Mouse (Mus musculus): Measurements from ENCODE around the gene Bmper. TPM values are rescaled to one million over a fixed set of nuclear protein-coding genes. Genes with fewer than 3 reads are reported as not detected.

Bmper gene
- total RNA-seq, 2 experiments from 2014 or later = 3.5 to 4.3 TPM

GRCm38 (mm10) chr9:23293574-23293973 lies 70.7 kb downstream of the Bmper start:
- intact Hi-C loops (cut with DNase I) = no loop called here
- no peak for DNase-seq

- DNase-seq = no peak
- intact Hi-C loops (cut with DNase I) = no loop called here
Measured at GRCm38 (mm10) chr9:23295569-23295968, 72.7 kb downstream of the Bmper start.

- intact Hi-C loops (cut with DNase I) = no loop called here
Measured at GRCm38 (mm10) chr9:23297491-23298170, 74.8 kb downstream of the Bmper start.

GRCm38 (mm10) chr9:23300376-23300775 lies 77.5 kb downstream of the Bmper start:
- peak; percentile 50 to 56 for DNase-seq
- intact Hi-C loops (cut with DNase I) = no loop called here

More at GRCm38 (mm10) chr9:23297491-23298170, 74.8 kb downstream of the Bmper start:
- DNase-seq = no peak

GRCm38 (mm10) chr9:23305681-23306080 lies 82.8 kb downstream of the Bmper start:
- no peak for DNase-seq
- intact Hi-C loops (cut with DNase I) = no loop called here

GRCm38 (mm10) chr9:23306226-23306625 lies 83.3 kb downstream of the Bmper start:
- DNase-seq = no peak
- intact Hi-C loops (cut with DNase I) = no loop called here

GRCm38 (mm10) chr9:23307835-23308234 lies 85.0 kb downstream of the Bmper start:
- intact Hi-C loops (cut with DNase I) = no loop called here
- no peak for DNase-seq

GRCm38 (mm10) chr9:23310953-23311352 lies 88.1 kb downstream of the Bmper start:
- intact Hi-C loops (cut with DNase I) = no loop called here
- no peak for DNase-seq

GRCm38 (mm10) chr9:23311956-23312355 lies 89.1 kb downstream of the Bmper start:
- no peak for DNase-seq
- intact Hi-C loops (cut with DNase I) = no loop called here

GRCm38 (mm10) chr9:23312877-23313276 lies 90.0 kb downstream of the Bmper start:
- DNase-seq = peak in 1 of 2 experiments; percentile 12
- intact Hi-C loops (cut with DNase I) = no loop called here

- DNase-seq = peak; percentile 22 to 25
- intact Hi-C loops (cut with DNase I) = no loop called here
Measured at GRCm38 (mm10) chr9:23315631-23316330, 92.9 kb downstream of the Bmper start.

- no peak for DNase-seq
Measured at GRCm38 (mm10) chr9:23327830-23328229, 105.0 kb downstream of the Bmper start.

GRCm38 (mm10) chr9:23333041-23333622 lies 110.3 kb downstream of the Bmper start:
- intact Hi-C loops (cut with DNase I) = no loop called here
- DNase-seq = no peak

More at GRCm38 (mm10) chr9:23327830-23328229, 105.0 kb downstream of the Bmper start:
- intact Hi-C loops (cut with DNase I) = no loop called here

GRCm38 (mm10) chr9:23340551-23340950 lies 117.7 kb downstream of the Bmper start:
- intact Hi-C loops (cut with DNase I) = no loop called here
- no peak for DNase-seq

GRCm38 (mm10) chr9:23341246-23341645 lies 118.4 kb downstream of the Bmper start:
- DNase-seq = no peak
- intact Hi-C loops (cut with DNase I) = no loop called here

- intact Hi-C loops (cut with DNase I) = no loop called here
- no peak for DNase-seq
Measured at GRCm38 (mm10) chr9:23344353-23344752, 121.5 kb downstream of the Bmper start.

GRCm38 (mm10) chr9:23345093-23345844 lies 122.4 kb downstream of the Bmper start:
- intact Hi-C loops (cut with DNase I) = no loop called here
- peak in 1 of 2 experiments; percentile 5 for DNase-seq

GRCm38 (mm10) chr9:23349603-23350002 lies 126.7 kb downstream of the Bmper start:
- intact Hi-C loops (cut with DNase I) = no loop called here
- no peak for DNase-seq

- intact Hi-C loops (cut with DNase I) = no loop called here
- no peak for DNase-seq
Measured at GRCm38 (mm10) chr9:23351400-23351799, 128.5 kb downstream of the Bmper start.

- peak; percentile 17 to 18 for DNase-seq
- intact Hi-C loops (cut with DNase I) = no loop called here
Measured at GRCm38 (mm10) chr9:23352396-23352795, 129.5 kb downstream of the Bmper start.

- DNase-seq = peak in 1 of 2 experiments; percentile 7
- intact Hi-C loops (cut with DNase I) = no loop called here
Measured at GRCm38 (mm10) chr9:23354201-23354820, 131.4 kb downstream of the Bmper start.

All from heart, postnatal 10 days (tissue).